Mouse (Mus musculus) gonadal fat pad, adult 2 months (tissue): ENCODE results near the gene Inhbc. TPM values are rescaled to one million over a fixed set of nuclear protein-coding genes. Genes with fewer than 3 reads are reported as not detected.

Source experiments
- polyA plus RNA-seq: library from polyadenylated mRNA; depleted of rRNA; stranded (reverse); fragments of >200 nt; gene quantifications from 2 replicates; pipeline ENCODE4 v1.2.3, GENCODE M21; 2012; rRNA removed

Inhbc gene
- polyA plus RNA-seq, 1 experiment = not detected

Other genes with a start within 250 kb of the Inhbc start
- 109 and 143 TPM in 2 replicates for gene Os9, start 249.3 kb downstream of the Inhbc start, polyA plus RNA-seq
- 60.5 and 112 TPM in 2 replicates for gene B4galnt1, start 205.2 kb downstream of the Inhbc start, polyA plus RNA-seq
- 1.0 and 1.2 TPM in 2 replicates for gene Slc26a10, start 189.8 kb downstream of the Inhbc start, polyA plus RNA-seq
- gene Arhgef25, start 180.3 kb downstream of the Inhbc start, polyA plus RNA-seq = 25.7 and 29.6 TPM in 2 replicates
- gene Dtx3, start 174.7 kb downstream of the Inhbc start, polyA plus RNA-seq = 91.3 and 116 TPM in 2 replicates
- 76.9 and 93.8 TPM in 2 replicates for gene Pip4k2c, start 158.8 kb downstream of the Inhbc start, polyA plus RNA-seq
- gene Kif5a, start 107.1 kb downstream of the Inhbc start, polyA plus RNA-seq = 2.4 and 6.4 TPM in 2 replicates
- 228 and 280 TPM in 2 replicates for gene Dctn2, start 104.1 kb downstream of the Inhbc start, polyA plus RNA-seq
- 21.8 and 32.7 TPM in 2 replicates for gene Mbd6, start 81.4 kb downstream of the Inhbc start, polyA plus RNA-seq
- 55.2 and 64.5 TPM in 2 replicates for gene Mars, start 58.6 kb downstream of the Inhbc start, polyA plus RNA-seq
- gene Arhgap9, start 48.5 kb downstream of the Inhbc start, polyA plus RNA-seq = 9.3 and 9.7 TPM in 2 replicates
- gene Gli1, start 28.5 kb downstream of the Inhbc start, polyA plus RNA-seq = 15.2 and 18.3 TPM in 2 replicates
- 0.01 and 0.03 TPM in 2 replicates for gene Inhbe, start 16.0 kb downstream of the Inhbc start, polyA plus RNA-seq
- 51.4 and 79.1 TPM in 2 replicates for gene R3hdm2, start 9.9 kb upstream of the Inhbc start, polyA plus RNA-seq
- gene Stac3, start 131.3 kb upstream of the Inhbc start, polyA plus RNA-seq = 1.1 and 2.1 TPM in 2 replicates
- gene Ndufa4l2, start 144.5 kb upstream of the Inhbc start, polyA plus RNA-seq = 25.5 and 29.3 TPM in 2 replicates
- gene Shmt2, start 152.0 kb upstream of the Inhbc start, polyA plus RNA-seq = 103 and 134 TPM in 2 replicates
- 11.6 and 26.9 TPM in 2 replicates for gene Nxph4, start 164.1 kb upstream of the Inhbc start, polyA plus RNA-seq